Mouse (Mus musculus): ENCODE measurements around the gene Npas3. TPM values are rescaled to one million over a fixed set of nuclear protein-coding genes. Genes with fewer than 3 reads are reported as not detected.
A peak's percentile ranks its signal among the peaks of the same experiment; 100 is the strongest.

The Npas3 gene
- total RNA-seq, 2 experiments from 2014 or later: 0.22 TPM; not detected in 1

DNA sequence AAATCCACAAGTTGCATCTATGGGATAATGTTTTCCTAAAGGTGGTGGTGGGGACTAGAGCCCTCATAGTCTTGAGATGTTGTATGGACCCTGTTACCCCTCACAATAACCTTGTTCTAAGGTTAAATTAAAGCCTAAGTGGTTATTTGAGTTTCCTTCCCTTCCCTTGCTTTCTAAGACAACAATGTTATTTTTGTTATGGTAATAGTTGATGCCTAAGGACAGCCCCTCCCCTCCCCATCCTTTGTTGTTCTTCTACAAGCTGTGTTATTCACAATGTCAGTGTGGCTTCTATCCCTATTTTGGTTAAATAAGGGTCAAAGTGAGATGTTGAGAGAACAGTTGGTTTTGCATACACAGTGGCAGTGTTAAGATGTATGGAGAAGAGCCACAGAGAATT is 226.0 kb downstream of the Npas3 start:
- TF ChIP-seq CTCF (IDR thresholded peaks at IDR 0.05): no peak
- H3K27ac ChIP-seq: no peak overlapping the region
- no peak for DNase-seq
- intact Hi-C loops (cut with DNase I): no loop called here
- no peak overlapping the region for H3K4me3 ChIP-seq

DNA sequence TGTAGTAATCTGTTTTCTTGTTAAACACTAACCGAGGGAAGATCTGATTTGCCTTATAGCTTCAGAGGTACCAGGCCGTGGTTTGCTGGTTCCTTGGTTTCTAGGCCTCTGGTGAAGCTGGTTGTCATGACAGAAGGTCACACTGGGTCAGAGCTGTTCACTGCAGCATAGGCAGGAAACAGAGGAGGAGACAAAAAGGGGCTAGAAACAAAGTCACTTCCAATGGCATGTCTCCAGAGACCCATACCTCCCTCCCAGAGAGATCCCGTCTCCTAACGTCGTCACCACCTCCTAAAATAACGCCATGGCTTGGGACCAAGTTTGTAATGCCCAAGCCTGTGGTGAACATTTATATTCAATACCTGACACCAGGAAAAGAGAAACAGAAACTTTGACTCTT is 236.4 kb downstream of the Npas3 start:
- no peak for TF ChIP-seq CTCF (IDR thresholded peaks at IDR 0.05)
- Histone ChIP-seq H3K27ac (no peak overlapping the region), H3K4me3 (no peak overlapping the region)
- intact Hi-C loops (cut with DNase I): no loop called here
- DNase-seq: no peak

DNA sequence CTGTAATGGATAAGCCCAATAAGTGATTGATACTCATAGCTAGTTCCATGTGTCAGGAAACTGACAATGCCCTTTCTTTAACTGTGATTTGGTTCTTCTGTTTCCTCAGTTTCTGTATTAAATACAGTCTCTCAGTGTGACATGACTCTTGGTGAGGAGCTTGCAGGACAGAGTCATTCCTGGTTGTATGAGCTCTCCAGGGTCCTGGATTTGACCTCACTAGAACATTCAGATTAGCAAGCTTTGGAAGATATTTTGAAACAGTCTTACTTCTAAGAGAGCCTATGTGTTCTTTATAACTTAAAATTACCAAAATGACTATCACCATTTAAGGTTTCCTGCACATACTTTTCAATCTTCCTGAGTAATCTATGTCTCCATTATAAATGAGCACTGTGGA is 247.9 kb downstream of the Npas3 start:
- intact Hi-C loops (cut with DNase I): no loop called here
- no peak for TF ChIP-seq CTCF (IDR thresholded peaks at IDR 0.05)
- no peak overlapping the region for H3K4me3 ChIP-seq
- no peak overlapping the region for H3K27ac ChIP-seq
- no peak for DNase-seq

DNA sequence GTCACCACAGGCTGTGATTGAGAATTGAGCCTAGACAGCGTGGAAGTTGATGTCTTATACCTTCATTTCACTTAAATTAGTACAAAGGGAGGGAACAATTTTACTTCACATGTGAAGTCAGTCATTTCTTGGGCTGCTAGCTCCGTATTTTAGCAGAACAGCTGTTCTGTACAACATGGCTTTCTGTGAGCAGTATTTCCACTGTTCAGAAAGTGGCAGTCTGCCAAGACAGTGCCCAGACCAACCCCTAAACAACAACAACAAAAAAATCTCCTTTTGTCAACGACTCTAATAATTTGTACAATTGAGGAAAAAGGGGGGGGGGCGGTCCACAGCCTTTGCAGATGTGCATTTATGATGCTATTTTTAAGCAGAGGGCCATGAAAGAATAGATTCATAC is 266.4 kb downstream of the Npas3 start:
- no peak for DNase-seq
- intact Hi-C loops (cut with DNase I): no loop called here
- no peak for TF ChIP-seq CTCF (IDR thresholded peaks at IDR 0.05)
- Histone ChIP-seq H3K27ac (no peak overlapping the region), H3K4me3 (no peak overlapping the region)

DNA sequence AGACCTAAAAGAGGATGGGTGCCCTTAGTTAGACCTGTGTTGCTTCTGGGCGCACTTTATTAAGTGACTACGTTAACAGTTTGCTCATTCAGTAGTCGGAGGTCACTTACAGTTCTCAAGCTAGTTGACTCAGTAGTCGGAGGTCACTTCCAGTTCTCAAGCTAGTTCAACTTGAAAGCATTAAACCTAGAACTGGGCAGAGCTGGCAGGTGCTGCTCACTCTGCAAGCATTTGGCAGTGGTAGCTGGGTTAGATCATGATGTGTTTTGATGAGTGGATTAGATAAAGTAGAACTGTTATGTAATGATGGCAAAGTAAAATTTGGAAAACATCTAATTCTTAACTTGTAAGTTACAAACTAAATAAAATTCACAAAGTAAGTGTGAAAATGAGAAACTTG is 271.1 kb downstream of the Npas3 start:
- TF ChIP-seq CTCF (IDR thresholded peaks at IDR 0.05): no peak
- H3K27ac ChIP-seq: no peak overlapping the region
- H3K4me3 ChIP-seq: no peak overlapping the region
- intact Hi-C loops (cut with DNase I): no loop called here
- peak; percentile 16 for DNase-seq

DNA sequence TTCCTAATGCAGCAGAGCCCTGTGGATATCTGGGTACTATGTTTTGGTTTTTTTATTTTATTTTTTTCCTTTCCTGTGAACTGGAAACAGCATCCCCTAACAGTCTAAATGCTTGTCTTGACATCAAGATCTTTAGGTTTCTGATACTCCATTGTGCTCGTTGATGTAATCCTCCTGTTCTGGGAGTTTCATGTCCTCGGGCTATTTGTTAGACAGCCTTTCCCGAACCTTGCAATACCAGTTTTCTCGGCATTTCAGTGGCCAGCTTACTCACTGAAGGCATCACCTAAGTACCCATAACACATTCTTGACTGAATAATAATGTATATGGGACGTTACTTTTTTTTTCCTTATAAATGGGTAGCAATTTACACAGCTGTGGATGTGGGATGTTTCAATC is 274.2 kb downstream of the Npas3 start:
- Histone ChIP-seq H3K4me3 (no peak overlapping the region), H3K27ac (no peak overlapping the region)
- intact Hi-C loops (cut with DNase I): no loop called here
- DNase-seq: no peak
- TF ChIP-seq CTCF (IDR thresholded peaks at IDR 0.05): no peak

DNA sequence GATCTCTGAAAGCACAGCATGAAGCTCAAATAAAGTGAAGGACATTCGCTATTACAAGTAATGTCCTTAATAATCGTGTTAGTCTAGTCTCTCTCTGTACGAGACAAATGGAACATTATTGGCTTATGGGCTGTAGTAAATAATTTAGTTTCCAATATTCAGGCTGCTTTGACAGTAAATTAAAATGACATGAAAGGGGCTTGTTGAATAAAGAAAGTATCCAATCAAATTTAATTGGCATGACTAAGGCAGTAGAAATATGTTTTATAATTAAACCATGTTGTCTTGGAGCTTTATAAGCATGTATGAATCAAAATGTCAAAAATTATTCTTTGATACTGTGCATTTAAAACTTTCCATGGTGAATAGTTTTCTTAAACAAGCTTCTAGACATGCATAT is 278.6 kb downstream of the Npas3 start:
- no peak for TF ChIP-seq CTCF (IDR thresholded peaks at IDR 0.05)
- Histone ChIP-seq H3K27ac (no peak overlapping the region), H3K4me3 (no peak overlapping the region)
- intact Hi-C loops (cut with DNase I): no loop called here
- DNase-seq: no peak

DNA sequence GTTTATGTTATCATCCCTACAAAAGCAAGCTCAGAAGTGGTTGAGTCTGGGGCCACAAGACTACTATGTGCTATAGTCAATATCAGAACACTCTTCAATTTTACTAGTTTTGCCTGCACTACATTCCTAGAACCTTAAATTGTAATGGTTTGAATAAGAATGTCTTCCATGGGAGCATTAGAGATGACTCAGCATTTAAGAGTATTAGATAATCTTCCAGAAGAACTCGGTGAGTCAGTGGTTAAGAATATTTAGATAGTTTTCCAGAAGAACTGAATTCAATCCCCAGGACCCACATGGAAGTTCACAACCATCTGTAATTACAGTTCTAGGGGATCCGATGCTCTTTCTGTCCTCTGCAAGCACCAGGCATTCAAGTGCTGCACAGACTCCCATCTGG is 280.9 kb downstream of the Npas3 start:
- no peak overlapping the region for H3K27ac ChIP-seq
- no peak overlapping the region for H3K4me3 ChIP-seq
- no peak for TF ChIP-seq CTCF (IDR thresholded peaks at IDR 0.05)
- DNase-seq: no peak
- intact Hi-C loops (cut with DNase I): no loop called here

DNA sequence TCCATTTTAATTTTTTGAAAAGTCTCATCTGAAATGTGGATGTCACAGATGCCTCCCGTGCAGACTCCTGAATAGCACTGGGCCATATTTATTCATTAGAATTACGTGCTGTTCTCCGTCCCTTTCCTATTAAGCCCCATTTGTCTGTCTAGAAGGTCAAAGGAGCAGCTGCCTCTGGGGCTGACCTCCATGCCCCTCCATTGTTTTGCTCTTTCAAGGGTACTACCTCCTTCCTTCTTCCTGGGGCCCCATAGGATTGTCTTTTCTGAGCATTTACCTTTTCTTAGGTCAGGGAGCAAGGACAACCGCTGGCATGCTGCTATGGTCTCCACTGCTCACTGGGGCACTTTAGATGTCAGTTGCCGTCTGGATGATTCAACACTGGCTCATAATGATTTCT is 288.3 kb downstream of the Npas3 start:
- Histone ChIP-seq H3K27ac (no peak overlapping the region), H3K4me3 (no peak overlapping the region)
- DNase-seq: no peak
- intact Hi-C loops (cut with DNase I): no loop called here
- no peak for TF ChIP-seq CTCF (IDR thresholded peaks at IDR 0.05)

DNA sequence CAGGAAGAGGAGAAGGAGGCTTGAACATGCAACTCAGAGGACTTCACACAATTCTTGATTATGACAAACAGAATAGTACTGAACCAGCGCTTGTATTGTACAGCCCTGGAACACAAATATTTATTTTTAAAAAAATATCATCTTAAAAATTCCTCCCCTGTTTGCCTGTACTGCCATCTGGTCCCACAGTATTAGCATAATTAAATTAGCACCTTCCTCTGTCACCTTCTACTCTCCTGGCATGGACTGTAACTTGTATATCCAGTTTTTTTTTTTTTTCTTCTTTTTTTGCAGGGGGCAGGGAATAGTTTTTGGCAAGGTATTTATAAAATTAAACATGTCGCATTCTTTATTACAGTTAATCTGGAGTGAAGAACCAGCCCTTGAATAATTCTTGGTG is 307.9 kb downstream of the Npas3 start:
- no peak for DNase-seq
- Histone ChIP-seq H3K4me3 (no peak overlapping the region), H3K27ac (no peak overlapping the region)
- TF ChIP-seq CTCF (IDR thresholded peaks at IDR 0.05): no peak
- intact Hi-C loops (cut with DNase I): no loop called here

DNA sequence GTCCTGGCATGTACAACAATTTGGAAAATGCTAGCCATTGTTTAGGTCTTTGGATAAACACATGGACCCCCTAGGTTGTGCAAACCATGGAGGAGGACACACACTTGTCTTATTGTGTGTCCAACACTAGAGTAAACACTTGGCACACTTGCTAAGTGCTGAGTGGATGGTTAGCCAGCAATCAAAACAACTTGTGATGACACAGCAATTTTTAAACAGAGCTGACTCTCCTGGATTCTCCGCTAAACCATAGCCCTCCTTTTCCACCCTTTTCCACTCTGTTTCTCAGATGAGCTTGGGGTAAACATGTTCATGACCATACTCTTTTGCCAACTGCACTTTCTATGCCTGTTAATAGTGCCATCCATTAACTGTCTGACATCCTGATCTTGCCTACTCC is 309.8 kb downstream of the Npas3 start:
- intact Hi-C loops (cut with DNase I): no loop called here
- TF ChIP-seq CTCF (IDR thresholded peaks at IDR 0.05): no peak
- no peak for DNase-seq
- Histone ChIP-seq H3K27ac (no peak overlapping the region), H3K4me3 (no peak overlapping the region)

DNA sequence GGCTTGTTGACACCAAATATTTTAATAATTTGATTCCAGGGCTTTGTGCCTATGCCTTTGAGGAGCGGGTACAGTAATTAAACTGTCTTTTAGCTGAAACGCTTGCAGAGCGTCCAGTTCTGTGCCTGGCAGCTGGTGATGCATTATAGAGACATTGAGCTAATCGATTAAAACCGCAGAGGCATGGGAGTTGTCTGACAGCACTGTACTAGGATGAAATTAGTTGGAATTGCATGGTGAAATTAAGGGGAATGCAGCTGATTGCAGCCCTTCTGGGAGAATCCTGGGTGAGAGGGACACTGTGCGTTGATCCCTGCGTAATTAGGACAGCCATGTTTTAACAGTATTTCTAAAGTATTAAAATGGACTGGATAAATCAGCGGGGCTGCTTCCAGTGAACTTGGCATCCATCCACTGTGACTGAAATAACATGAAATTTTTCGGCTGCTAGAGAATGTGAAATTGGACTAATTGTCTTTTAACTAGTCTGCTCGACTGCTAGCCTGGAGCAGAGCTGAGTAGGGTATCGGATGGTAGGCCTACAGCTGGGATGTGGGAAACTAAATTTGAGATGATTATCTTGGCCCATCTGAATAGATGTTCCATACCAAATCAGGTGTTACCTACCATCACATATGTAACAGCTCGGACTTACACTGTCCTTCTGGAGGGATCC is 318.4 kb downstream of the Npas3 start:
- DNase-seq: no peak
- Histone ChIP-seq H3K27ac (no peak overlapping the region), H3K4me3 (no peak overlapping the region)
- intact Hi-C loops (cut with DNase I): no loop called here
- TF ChIP-seq CTCF (IDR thresholded peaks at IDR 0.05): no peak

DNA sequence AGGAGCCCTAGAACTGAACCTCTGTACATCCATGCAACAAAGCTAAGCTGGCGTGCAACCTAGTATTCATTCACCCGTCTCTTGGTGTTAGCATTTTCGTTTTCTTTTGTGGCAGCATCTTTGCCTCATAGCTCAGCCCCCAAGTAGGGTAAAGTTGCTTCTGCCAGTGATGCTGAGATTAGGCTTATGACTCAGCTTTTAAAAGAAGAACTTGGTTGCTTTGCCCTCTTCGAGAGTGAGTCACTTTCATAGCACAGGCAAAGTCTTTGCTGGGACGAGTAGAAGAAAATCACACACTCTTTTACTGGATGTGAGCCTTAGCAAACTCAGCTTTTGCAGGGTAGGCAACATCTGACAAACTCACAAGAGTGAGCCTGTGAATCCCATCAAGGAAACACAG is 332.7 kb downstream of the Npas3 start:
- DNase-seq: no peak
- H3K4me3 ChIP-seq: no peak overlapping the region
- intact Hi-C loops (cut with DNase I): no loop called here
- H3K27ac ChIP-seq: no peak overlapping the region
- no peak for TF ChIP-seq CTCF (IDR thresholded peaks at IDR 0.05)

DNA sequence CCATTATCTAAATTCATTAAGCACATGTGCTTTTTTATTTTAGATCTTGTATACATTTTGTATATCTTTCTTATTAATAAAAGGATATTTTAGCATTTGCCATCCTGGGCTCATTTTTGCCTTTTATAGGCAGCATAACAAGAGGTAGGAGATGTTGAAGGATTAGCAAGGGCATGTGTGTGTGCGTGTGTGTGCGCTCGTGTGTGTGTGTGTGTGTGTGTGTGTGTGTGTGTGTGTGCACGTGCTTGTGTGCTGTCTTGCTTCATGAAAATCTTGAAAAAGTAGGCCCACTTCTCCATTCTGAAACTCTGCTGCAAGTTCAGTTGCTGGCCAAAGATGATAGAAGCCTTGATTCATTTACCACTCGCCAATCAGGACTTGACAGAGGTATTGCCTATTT is 338.8 kb downstream of the Npas3 start:
- intact Hi-C loops (cut with DNase I): no loop called here
- DNase-seq: no peak
- Histone ChIP-seq H3K4me3 (no peak overlapping the region), H3K27ac (no peak overlapping the region)
- TF ChIP-seq CTCF (IDR thresholded peaks at IDR 0.05): no peak
